Mouse (Mus musculus) ES-E14 (cell line): ENCODE data around the gene St6galnac3.

ENCODE experiments used
- CHD2 ChIP-seq: IDR thresholded peaks from 2 replicates; pipeline ENCODE4 v1.6.1; 2014; ENCODE audit warnings: mild to moderate bottlenecking, low read depth, low read length, inconsistent platforms
- HCFC1 ChIP-seq: IDR thresholded peaks from 2 replicates; pipeline ENCODE4 v1.6.1; 2012; ENCODE audit warnings: low read length, inconsistent platforms, borderline replicate concordance; ENCODE audit not compliant: insufficient read depth
- MAFK ChIP-seq: IDR thresholded peaks from 2 replicates; pipeline ENCODE4 v1.6.1; 2014; ENCODE audit warnings: mild to moderate bottlenecking, low read depth, low read length, inconsistent platforms; ENCODE audit not compliant: insufficient read depth
- ZC3H11A ChIP-seq: IDR thresholded peaks from 2 replicates; pipeline ENCODE4 v1.6.1; 2012; ENCODE audit warnings: low read depth, mild to moderate bottlenecking, inconsistent platforms, low read length, borderline replicate concordance
- ZNF384 ChIP-seq: IDR thresholded peaks from 2 replicates; pipeline ENCODE4 v1.6.1; 2012; ENCODE audit warnings: low read depth, low read length, inconsistent platforms

DNA sequence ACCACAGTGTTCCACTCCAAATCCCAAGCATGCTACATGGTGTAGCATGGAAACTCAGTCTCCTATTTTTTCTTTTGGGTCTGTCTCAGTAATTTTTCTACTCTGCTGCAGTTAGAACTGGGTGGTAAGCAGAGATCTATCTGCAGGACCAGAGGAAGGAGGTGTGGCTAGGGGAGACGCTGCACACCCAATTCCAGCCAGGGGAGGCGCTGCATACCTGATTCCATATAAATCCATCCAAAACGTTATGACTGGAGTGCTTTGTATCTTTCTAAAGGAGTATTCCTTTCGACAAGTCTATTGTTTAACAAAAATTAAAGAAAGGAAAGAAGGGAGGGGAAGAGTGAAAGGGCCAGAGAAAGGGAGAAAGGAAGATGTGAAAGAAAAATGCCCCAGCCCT lies 476.9 kb downstream of the St6galnac3 start:
- TF ChIP-seq ZC3H11A (no peak), MAFK (no peak), HCFC1 (no peak), ZNF384 (no peak), CHD2 (no peak)
